Mouse (Mus musculus): ENCODE measurements around the gene Cdcp1. TPM values are rescaled to one million over a fixed set of nuclear protein-coding genes. Genes with fewer than 3 reads are reported as not detected.

The Cdcp1 gene
- polyA plus RNA-seq, 1 experiment = not detected

- Histone ChIP-seq H3K36me3 (ENCODE audit: control insufficient read depth, insufficient read depth) (peaks cover 45% of the 10 kb centered on the region), H3ac (ENCODE audit: control insufficient read depth, insufficient read length, low read depth) (no peak overlapping the region), H3K79me2 (ENCODE audit: control insufficient read depth, insufficient read depth) (peaks cover 6% of the 10 kb centered on the region), H3K27me3 (ENCODE audit: control insufficient read depth, insufficient read depth, insufficient read length) (no peaks in the 10 kb centered on the region), H3K79me3 (ENCODE audit: low read depth) (peaks cover 7% of the 10 kb centered on the region), H3K4me3 (ENCODE audit: insufficient read depth, poor library complexity, severe bottlenecking) (no peak overlapping the region)
- TF ChIP-seq CTCF (IDR thresholded peaks at IDR 0.05; ENCODE audit: control insufficient read depth, insufficient read depth, insufficient read length) = no peak
- no peak for TF ChIP-seq MYOG (IDR thresholded peaks at IDR 0.05; ENCODE audit: control insufficient read depth, extremely low read depth, insufficient read length)
- TF ChIP-seq FOSL1 (IDR thresholded peaks at IDR 0.05; ENCODE audit: insufficient read depth, low read length, poor library complexity, severe bottlenecking) = no peak
- TF ChIP-seq MYOD1 (IDR thresholded peaks at IDR 0.05; ENCODE audit: control insufficient read depth, insufficient read length, low read depth) = no peak
- TF ChIP-seq CEBPB (IDR thresholded peaks at IDR 0.05; ENCODE audit: low read depth) = no peak
- no peak for TF ChIP-seq MAX (IDR thresholded peaks at IDR 0.05)
- TF ChIP-seq USF1 (IDR thresholded peaks at IDR 0.05; ENCODE audit: low read depth) = no peak
Measured at GRCm38 (mm10) chr9:123123017-123123416, 92.8 kb downstream of the Cdcp1 start.

Other genes starting within 250 kb of the Cdcp1 start
- gene Tmem42, start 194.7 kb downstream of the Cdcp1 start, polyA plus RNA-seq (2012; fragmentation: generic; extraction: Trizol) = 7.1 TPM
- gene Tgm4, start 181.3 kb downstream of the Cdcp1 start, polyA plus RNA-seq (2012; fragmentation: generic; extraction: Trizol) = 0.06 TPM
- gene Zdhhc3, start 102.8 kb downstream of the Cdcp1 start, polyA plus RNA-seq (2012; fragmentation: generic; extraction: Trizol) = 62.6 TPM
- 60.6 TPM for gene Exosc7, start 102.8 kb downstream of the Cdcp1 start, polyA plus RNA-seq (2012; fragmentation: generic; extraction: Trizol)
- gene Clec3b, start 65.1 kb downstream of the Cdcp1 start, polyA plus RNA-seq (2012; fragmentation: generic; extraction: Trizol) = 0.11 TPM
- gene Tmem158, start 44.7 kb upstream of the Cdcp1 start, polyA plus RNA-seq (2012; fragmentation: generic; extraction: Trizol) = 9.6 TPM
- gene Lars2, start 150.9 kb upstream of the Cdcp1 start, polyA plus RNA-seq (2012; fragmentation: generic; extraction: Trizol) = 480 TPM

Data from C2C12 (cell line).